Mouse (Mus musculus) neural tube, embryonic 12.5 days (tissue): ENCODE measurements at regions not wholly inside any gene's neighbourhood (a gene's known extent, or its start where the extent isn't known, plus 50 kb on each side); places are given as distances from the start of the nearest gene placed in this dataset.
A peak's percentile ranks its signal among the peaks of the same experiment; 100 is the strongest.

Experiments used
- ATAC-seq: fragments of 200-750 bp; cut with Nextera tagmentation; 2 replicates; pipeline ENCODE4 v1.8.0; 2017; ENCODE audit warnings: low read depth, mild to moderate bottlenecking, moderate TSS enrichment, moderate library complexity; ENCODE audit not compliant: low FRiP score
- H3K27ac ChIP-seq: fragments of 300-500 bp; sonication (generic); 2 replicates; pipeline ENCODE4 v1.5.1; 2016
- H3K27me3 ChIP-seq: fragments of 300-500 bp; sonication (generic); replicated peaks from 2 replicates; pipeline ENCODE4 v1.6.1; 2016; ENCODE audit warnings: mild to moderate bottlenecking
- H3K36me3 ChIP-seq: fragments of 300-500 bp; sonication (generic); 2 replicates; pipeline ENCODE4 v1.6.1; 2016; ENCODE audit warnings: mild to moderate bottlenecking
- H3K4me1 ChIP-seq: fragments of 300-500 bp; sonication (generic); 2 replicates; pipeline ENCODE4 v1.6.1; 2016
- H3K4me2 ChIP-seq: fragments of 300-500 bp; sonication (generic); replicated peaks from 2 replicates; pipeline ENCODE4 v1.6.1; 2016; ENCODE audit warnings: mild to moderate bottlenecking
- H3K4me3 ChIP-seq: fragments of 300-500 bp; sonication (generic); 2 replicates; pipeline ENCODE4 v1.5.1; 2016
- H3K9ac ChIP-seq: fragments of 300-500 bp; sonication (generic); 2 replicates; pipeline ENCODE4 v1.6.1; 2016; ENCODE audit warnings: mild to moderate bottlenecking
- H3K9me3 ChIP-seq: fragments of 300-500 bp; sonication (generic); 2 replicates; pipeline ENCODE4 v1.6.1; 2016; ENCODE audit warnings: mild to moderate bottlenecking
- WGBS: fragments of 180-500 bp; shearing (Covaris S2); methylation state at CpG from one replicate; pipeline ENCODE4 v1.1.7; 2016; 5-methylcytosine and 5-hydroxymethylcytosine counted together

DNA sequence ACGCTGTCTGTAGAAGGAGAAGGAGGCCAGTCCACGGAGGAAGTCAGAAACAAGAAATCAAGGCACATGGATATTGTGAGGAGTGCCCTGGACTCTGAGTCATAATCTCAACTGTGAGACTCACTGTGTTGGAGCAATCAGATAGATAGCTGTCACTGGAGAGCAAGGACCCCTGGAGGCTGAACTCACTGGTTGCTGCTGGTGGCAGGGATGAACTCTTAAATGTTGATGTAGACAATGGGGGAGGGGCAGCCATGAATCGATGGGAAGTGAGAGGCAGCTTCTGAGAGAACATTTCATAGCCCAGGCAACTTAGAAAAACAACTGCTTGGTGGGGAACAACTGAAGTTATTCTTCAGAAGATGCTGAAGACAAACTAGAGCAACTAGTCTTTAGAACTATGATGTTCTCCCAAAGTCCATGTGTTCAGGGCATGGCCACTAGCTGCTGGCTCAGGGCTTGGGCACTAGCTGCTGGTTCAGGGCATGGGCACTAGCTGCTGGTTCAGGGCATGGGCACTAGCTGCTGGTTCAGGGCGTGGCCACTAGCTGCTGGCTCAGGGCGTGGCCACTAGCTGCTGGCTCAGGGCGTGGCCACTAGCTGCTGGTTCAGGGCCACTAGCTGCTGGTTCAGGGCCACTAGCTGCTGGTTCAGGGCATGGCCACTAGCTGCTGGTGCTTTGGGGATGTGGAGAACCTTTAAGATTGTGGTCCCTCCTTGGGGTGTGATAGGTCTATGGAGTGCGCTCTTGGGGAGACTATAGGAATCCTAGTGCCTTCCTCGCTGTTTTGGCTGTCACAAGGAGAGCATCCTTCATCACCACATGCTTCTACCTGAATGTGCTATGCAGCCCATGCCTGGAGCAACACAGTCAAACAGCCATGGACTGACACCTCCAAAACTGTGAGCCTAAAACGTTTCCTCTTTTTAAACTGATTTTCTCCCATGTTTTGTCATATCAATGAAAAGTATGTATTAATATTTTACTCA lies 905.7 kb upstream of the Car8 start:
- Histone ChIP-seq H3K4me1 (peaks cover 11% of the 10 kb centered on the region), H3K27me3 (no peaks in the 10 kb centered on the region), H3K9ac (no peak overlapping the region), H3K4me2 (no peak overlapping the region), H3K36me3 (no peaks in the 10 kb centered on the region), H3K27ac (no peak overlapping the region), H3K4me3 (no peak overlapping the region), H3K9me3 (no peaks in the 10 kb centered on the region)
- ATAC-seq = no peak
- 86% methylated on average over 9 of the region's 9 CpGs for WGBS

GRCm38 (mm10) chr4:9143087-9143486 lies 904.2 kb upstream of the Car8 start:
- Histone ChIP-seq H3K4me2 (no peak overlapping the region), H3K9ac (no peak overlapping the region), H3K4me1 (peaks cover 8% of the 10 kb centered on the region), H3K27me3 (no peaks in the 10 kb centered on the region), H3K36me3 (no peaks in the 10 kb centered on the region), H3K4me3 (no peak overlapping the region), H3K27ac (no peak overlapping the region), H3K9me3 (no peaks in the 10 kb centered on the region)
- 81% methylated on average over 3 of the region's 3 CpGs for WGBS
- ATAC-seq = no peak

- Histone ChIP-seq H3K36me3 (no peaks in the 10 kb centered on the region), H3K4me3 (no peak overlapping the region), H3K27ac (no peak overlapping the region), H3K9ac (no peak overlapping the region), H3K27me3 (no peaks in the 10 kb centered on the region), H3K4me1 (0 out of 2 replicates have a peak, but pooled peaks cover under 1% of the 10 kb centered on the region), H3K4me2 (no peak overlapping the region), H3K9me3 (no peaks in the 10 kb centered on the region)
- ATAC-seq = no peak
- 90% methylated on average over 16 of the region's 16 CpGs for WGBS
Measured at GRCm38 (mm10) chr4:9141946-9142683, 903.3 kb upstream of the Car8 start.

DNA sequence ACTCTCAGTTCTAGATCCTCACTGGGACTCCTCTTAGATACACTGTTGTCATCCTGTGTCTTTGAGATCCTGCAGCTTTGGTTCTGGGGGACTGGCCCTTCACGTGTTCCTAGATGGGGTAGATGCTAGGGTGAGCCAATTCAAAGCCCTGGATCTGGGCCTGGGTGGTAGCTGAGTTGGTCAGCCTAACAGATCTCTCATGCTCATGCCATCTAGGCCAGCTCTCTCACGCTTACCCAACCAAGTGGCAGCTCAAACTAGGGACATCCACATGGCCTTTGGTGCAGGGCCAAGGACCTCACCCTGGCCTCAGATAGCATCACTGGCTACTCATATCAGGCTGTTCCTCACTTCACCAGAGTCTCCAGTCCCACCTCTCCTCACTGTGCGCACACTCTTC lies 901.9 kb upstream of the Car8 start:
- Histone ChIP-seq H3K27me3 (no peaks in the 10 kb centered on the region), H3K4me2 (no peak overlapping the region)

DNA sequence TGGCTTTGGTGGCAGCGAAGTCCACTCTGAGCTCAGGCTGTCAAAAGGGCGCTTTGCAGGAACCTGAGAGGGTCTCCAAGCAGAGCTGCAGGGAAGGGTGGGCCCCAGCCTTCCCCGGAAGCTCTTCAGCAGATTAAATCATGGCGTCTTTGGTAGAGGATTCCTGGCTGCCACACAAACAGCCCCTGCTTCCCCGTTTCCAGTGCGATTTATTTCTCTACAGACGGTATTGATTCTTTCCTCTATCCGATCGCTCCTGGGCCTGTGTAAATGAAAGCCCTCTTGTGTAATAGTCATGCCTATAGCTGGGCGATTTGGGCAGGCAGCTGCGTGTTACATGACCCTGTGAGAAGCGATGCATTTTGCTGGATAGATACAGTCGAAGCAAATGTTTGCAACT lies 897.8 kb upstream of the Car8 start:
- H3K4me1 ChIP-seq = peaks cover 13% of the 10 kb centered on the region
- ATAC-seq = no peak; the same call in 1 of the 2 replicates
- no peaks in the 10 kb centered on the region for H3K27me3 ChIP-seq
- no peaks in the 10 kb centered on the region for H3K36me3 ChIP-seq
- peak overlapping the region; percentile 38; the same call in 1 of the 2 replicates for H3K9ac ChIP-seq
- H3K4me3 ChIP-seq = no peak overlapping the region
- 52% methylated on average over 13 of the region's 13 CpGs for WGBS
- no peaks in the 10 kb centered on the region for H3K9me3 ChIP-seq
- H3K27ac ChIP-seq = peak overlapping the region; percentile 76; the same call in 1 of the 2 replicates
- H3K4me2 ChIP-seq = peak overlapping the region; percentile 51

More for the DNA sequence above, 901.9 kb upstream of the Car8 start:
- Histone ChIP-seq H3K27ac (no peak overlapping the region), H3K9me3 (no peaks in the 10 kb centered on the region), H3K4me1 (peaks cover 13% of the 10 kb centered on the region), H3K36me3 (no peaks in the 10 kb centered on the region), H3K4me3 (no peak overlapping the region), H3K9ac (no peak overlapping the region)
- WGBS = 87% methylated on average over 3 of the region's 3 CpGs
- no peak for ATAC-seq

- Histone ChIP-seq H3K9ac (peak overlapping the region; percentile 44; the same call in 1 of the 2 replicates), H3K27me3 (no peaks in the 10 kb centered on the region), H3K4me2 (peak overlapping the region; percentile 51), H3K4me3 (no peak overlapping the region), H3K36me3 (no peaks in the 10 kb centered on the region), H3K4me1 (peaks cover 13% of the 10 kb centered on the region), H3K9me3 (no peaks in the 10 kb centered on the region), H3K27ac (peak overlapping the region; percentile 76; the same call in 1 of the 2 replicates)
- peak; percentile 87 for ATAC-seq
- 9% methylated on average over 10 of the region's 10 CpGs for WGBS
Measured at GRCm38 (mm10) chr4:9136188-9136569, 897.3 kb upstream of the Car8 start.

DNA sequence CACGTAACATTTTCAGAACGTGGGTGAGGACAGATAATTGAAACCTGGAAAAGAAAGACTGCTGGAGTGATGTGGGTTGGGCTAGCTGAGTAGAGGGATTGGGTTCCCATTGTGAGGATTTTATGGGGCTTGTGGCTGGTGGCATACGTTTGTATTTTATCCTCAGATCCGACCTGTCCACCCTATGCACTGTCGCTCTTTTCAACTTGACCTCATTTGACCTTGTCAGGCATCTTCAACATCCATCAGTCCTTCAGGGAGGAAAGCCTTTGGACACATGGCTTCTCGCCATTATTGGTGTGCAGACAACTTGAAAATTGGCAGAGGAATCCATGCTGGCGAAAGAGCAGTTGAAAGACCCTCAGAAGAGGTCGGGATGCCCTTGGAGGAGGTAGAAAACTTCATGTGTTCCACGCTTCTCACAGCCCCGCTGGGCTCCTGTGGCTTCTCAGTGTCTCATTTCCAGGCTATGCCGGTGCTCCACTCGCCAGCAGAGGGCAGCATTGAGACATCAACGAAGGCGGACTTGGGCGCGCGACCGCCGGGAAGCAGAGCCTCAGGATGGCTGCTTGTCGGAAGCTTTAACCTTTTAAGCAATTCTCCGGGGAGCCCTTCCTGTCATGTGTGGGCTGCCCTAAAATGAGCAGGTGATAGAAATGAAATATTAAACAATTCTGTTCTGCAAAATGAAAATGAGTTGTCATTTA lies 896.8 kb upstream of the Car8 start:
- Histone ChIP-seq H3K4me2 (peak overlapping the region; percentile 51), H3K36me3 (no peaks in the 10 kb centered on the region), H3K27me3 (no peaks in the 10 kb centered on the region), H3K27ac (0 out of 2 replicates have a peak overlapping the region, but pooled peaks have one; percentile 76), H3K4me3 (no peak overlapping the region), H3K4me1 (peaks cover 13% of the 10 kb centered on the region), H3K9ac (peak overlapping the region; percentile 44; the same call in 1 of the 2 replicates), H3K9me3 (no peaks in the 10 kb centered on the region)
- peak; percentile 88 for ATAC-seq
- WGBS = 8% methylated on average over 21 of the region's 21 CpGs

DNA sequence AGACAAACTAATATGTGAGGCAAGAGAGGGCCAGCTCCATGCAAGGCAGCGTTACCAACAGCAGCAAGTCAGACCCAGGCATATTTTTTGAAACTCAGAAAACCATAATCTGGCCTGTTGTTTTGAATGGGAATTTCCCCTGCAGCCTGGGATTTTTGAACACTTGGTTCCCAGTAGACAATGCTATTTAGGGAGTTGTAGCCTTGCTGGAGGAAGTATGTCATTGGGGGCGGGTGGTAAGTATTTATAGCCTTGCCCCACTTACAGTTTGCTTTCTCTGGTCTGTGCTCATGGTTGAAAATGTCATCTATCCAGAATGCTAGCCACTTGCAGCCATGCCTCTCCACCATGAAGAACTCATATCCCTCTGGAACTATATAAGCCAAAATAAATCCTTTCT lies 894.9 kb upstream of the Car8 start:
- Histone ChIP-seq H3K9ac (no peak overlapping the region), H3K27me3 (no peaks in the 10 kb centered on the region), H3K9me3 (no peaks in the 10 kb centered on the region), H3K4me1 (peaks cover 13% of the 10 kb centered on the region), H3K27ac (no peak overlapping the region), H3K36me3 (no peaks in the 10 kb centered on the region), H3K4me2 (no peak overlapping the region), H3K4me3 (no peak overlapping the region)
- 85% methylated on average over 2 of the region's 2 CpGs for WGBS
- ATAC-seq = no peak

GRCm38 (mm10) chr4:9132982-9133625 lies 894.3 kb upstream of the Car8 start:
- no peaks in the 10 kb centered on the region for H3K27me3 ChIP-seq
- H3K36me3 ChIP-seq = no peaks in the 10 kb centered on the region
- no peak for ATAC-seq
- H3K9ac ChIP-seq = no peak overlapping the region
- WGBS = 76% methylated on average over 12 of the region's 12 CpGs
- H3K4me3 ChIP-seq = no peak overlapping the region
- H3K9me3 ChIP-seq = no peaks in the 10 kb centered on the region
- peaks cover 13% of the 10 kb centered on the region for H3K4me1 ChIP-seq
- no peak overlapping the region for H3K4me2 ChIP-seq
- no peak overlapping the region for H3K27ac ChIP-seq

GRCm38 (mm10) chr4:9132356-9132755 lies 893.5 kb upstream of the Car8 start:
- WGBS = 92% methylated on average over 6 of the region's 6 CpGs
- ATAC-seq = no peak
- H3K27me3 ChIP-seq = no peaks in the 10 kb centered on the region
- H3K4me2 ChIP-seq = no peak overlapping the region
- no peak overlapping the region for H3K27ac ChIP-seq
- H3K9me3 ChIP-seq = no peaks in the 10 kb centered on the region
- peaks cover 13% of the 10 kb centered on the region for H3K4me1 ChIP-seq
- no peaks in the 10 kb centered on the region for H3K36me3 ChIP-seq
- no peak overlapping the region for H3K4me3 ChIP-seq
- no peak overlapping the region for H3K9ac ChIP-seq

- Histone ChIP-seq H3K27me3 (no peaks in the 10 kb centered on the region), H3K4me2 (no peak overlapping the region), H3K4me1 (peaks cover 7% of the 10 kb centered on the region), H3K9me3 (no peaks in the 10 kb centered on the region), H3K36me3 (no peaks in the 10 kb centered on the region), H3K27ac (no peak overlapping the region), H3K9ac (no peak overlapping the region), H3K4me3 (no peak overlapping the region)
- WGBS = 86% methylated on average over 9 of the region's 9 CpGs
- ATAC-seq = no peak
Measured at GRCm38 (mm10) chr4:9131610-9132009, 892.8 kb upstream of the Car8 start.
